Mouse (Mus musculus) C2C12 (cell line): ENCODE measurements around the gene Scube2.

Experiments
- CEBPB ChIP-seq: IDR thresholded peaks from one replicate; pipeline ENCODE4 v1.6.1; 2011; ENCODE audit warnings: low read depth, mild to moderate bottlenecking, control low read depth, moderate library complexity
- CTCF ChIP-seq: IDR thresholded peaks from one replicate; pipeline ENCODE4 v1.5.1; 2011; ENCODE audit not compliant: control insufficient read depth, insufficient read depth, insufficient read length
- MAX ChIP-seq: IDR thresholded peaks from one replicate; pipeline ENCODE4 v1.6.1; 2011; ENCODE audit warnings: mild to moderate bottlenecking, control low read depth
- MYOG ChIP-seq: IDR thresholded peaks from one replicate; pipeline ENCODE4 v1.6.1; 2011; ENCODE audit not compliant: control insufficient read depth, insufficient read length; ENCODE audit errors: extremely low read depth
- USF1 ChIP-seq: IDR thresholded peaks from one replicate; pipeline ENCODE4 v1.6.1; 2011; ENCODE audit warnings: low read depth, mild to moderate bottlenecking, control low read depth, moderate library complexity

DNA sequence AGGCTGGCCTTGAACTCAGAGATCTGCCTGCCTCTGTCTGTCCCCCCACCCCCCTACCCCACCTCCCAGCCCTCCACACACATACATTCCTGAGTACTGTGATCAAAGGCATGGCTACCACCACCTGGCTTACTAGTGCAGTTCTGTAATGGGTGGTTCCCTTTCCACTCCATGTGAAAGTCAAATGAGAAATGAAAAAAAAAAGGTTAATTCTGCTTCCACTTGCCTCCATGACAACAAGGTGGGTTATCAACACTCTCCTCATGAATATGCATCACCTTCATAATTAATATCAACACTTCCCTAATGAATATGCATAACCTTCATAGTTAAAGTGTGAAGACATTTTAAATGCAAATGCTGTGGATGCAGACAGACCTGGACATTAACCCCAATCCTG is 9.6 kb upstream of the Scube2 start:
- TF ChIP-seq CTCF (no peak), MYOG (no peak), CEBPB (no peak), MAX (no peak), USF1 (no peak)
